Mouse (Mus musculus) liver, embryonic 11.5 days (tissue): ENCODE results near the gene Rtn4r. TPM values are rescaled to one million over a fixed set of nuclear protein-coding genes. Genes with fewer than 3 reads are reported as not detected.

Experiments
- ATAC-seq: fragments of 200-750 bp; cut with Nextera tagmentation; replicated peaks from 2 replicates; pipeline ENCODE4 v1.8.0; 2017; ENCODE audit warnings: moderate number of reproducible peaks, mild to moderate bottlenecking, moderate TSS enrichment, moderate library complexity; ENCODE audit not compliant: low FRiP score
- DNase-seq: peaks from one replicate; pipeline ENCODE4 v3.0.0-alpha.2; 2017; ENCODE audit warnings: low spot score
- H3K27ac ChIP-seq: fragments of 300-500 bp; sonication (generic); 2 replicates; pipeline ENCODE4 v1.5.1; 2014; ENCODE audit warnings: mild to moderate bottlenecking, low read depth, low read length, control low read depth
- H3K27me3 ChIP-seq: fragments of 300-500 bp; sonication (generic); replicated peaks from 2 replicates; pipeline ENCODE4 v1.6.1; 2014; ENCODE audit warnings: low read length, mixed read lengths; ENCODE audit not compliant: control insufficient read depth, insufficient read depth
- H3K36me3 ChIP-seq: fragments of 300-500 bp; sonication (generic); 2 replicates; pipeline ENCODE4 v1.6.1; 2014; ENCODE audit warnings: mild to moderate bottlenecking, low read length, moderate library complexity, mixed read lengths; ENCODE audit not compliant: control insufficient read depth, insufficient read depth
- H3K4me1 ChIP-seq: fragments of 300-500 bp; sonication (generic); replicated peaks from 2 replicates; pipeline ENCODE4 v1.6.1; 2014; ENCODE audit warnings: low read length, mixed read lengths; ENCODE audit not compliant: control insufficient read depth, insufficient read depth
- H3K4me2 ChIP-seq: fragments of 300-500 bp; sonication (generic); 2 replicates; pipeline ENCODE4 v1.6.1; 2014; ENCODE audit warnings: mild to moderate bottlenecking, control low read depth, moderate library complexity
- H3K4me3 ChIP-seq: fragments of 300-500 bp; sonication (generic); 2 replicates; pipeline ENCODE4 v1.5.1; 2014; ENCODE audit warnings: low read depth, low read length, control low read depth
- H3K9ac ChIP-seq: fragments of 300-500 bp; sonication (generic); 2 replicates; pipeline ENCODE4 v1.6.1; 2014; ENCODE audit warnings: low read depth, low read length, control low read depth
- H3K9me3 ChIP-seq: fragments of 300-500 bp; sonication (generic); 2 replicates; pipeline ENCODE4 v1.6.1; 2016; ENCODE audit warnings: low read length, inconsistent platforms, mixed read lengths; ENCODE audit not compliant: control insufficient read depth
- WGBS: fragments of 180-500 bp; shearing (Covaris S2); extraction: QIAGEN DNeasy Blood & Tissue Kit; methylation state at CpG from one replicate; pipeline ENCODE4 v1.1.7; 2014; 5-methylcytosine and 5-hydroxymethylcytosine counted together
- polyA plus RNA-seq: library from polyadenylated mRNA; unstranded; fragments of >200 nt; fragmentation: Nextera tagmentation; extraction: Ambion mirVana; gene quantifications from 2 replicates; pipeline ENCODE4 v1.2.1, GENCODE M21; 2014

Gene Rtn4r
- polyA plus RNA-seq, 1 experiment from 2014 or later: 0.96 TPM

DNA sequence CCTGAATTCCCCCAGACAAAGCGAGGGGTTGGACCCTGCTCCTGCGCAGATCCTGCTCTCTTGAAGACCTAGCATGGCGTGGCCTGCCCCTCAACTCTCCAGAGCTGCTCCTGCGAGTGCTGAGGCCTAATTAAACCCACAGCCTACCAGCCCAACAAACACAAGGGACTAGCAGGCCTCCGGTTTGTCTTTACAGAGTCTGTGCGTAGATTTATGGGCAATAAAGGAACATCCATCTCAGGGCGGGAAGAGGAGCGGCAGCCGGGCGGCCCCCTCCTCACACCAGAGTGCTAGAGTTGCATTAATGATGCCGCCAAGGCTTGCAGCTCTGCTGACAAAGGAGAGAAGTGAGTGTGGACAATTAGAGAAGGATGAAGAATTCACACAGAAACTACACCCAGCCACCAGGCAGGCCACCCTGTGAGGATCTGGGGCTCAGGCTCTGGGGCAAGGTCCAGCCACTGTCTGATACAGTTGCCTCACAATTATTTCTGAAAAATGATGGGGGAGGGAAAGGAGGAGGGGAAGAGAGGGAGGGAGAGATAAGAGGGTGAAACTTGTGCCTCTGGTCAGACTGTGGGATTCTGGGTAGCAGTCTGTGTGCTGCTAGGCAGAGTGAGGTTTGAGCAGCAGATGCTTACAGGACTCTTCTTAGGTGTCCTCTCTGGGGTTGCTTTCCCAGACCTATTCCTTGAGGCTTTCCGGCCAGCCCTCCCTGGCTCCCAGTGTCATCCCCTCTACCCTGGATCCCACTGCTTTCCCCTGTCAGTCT is 29.3 kb downstream of the Rtn4r start:
- 74% methylated on average over 12 of the region's 12 CpGs for WGBS
- Histone ChIP-seq H3K4me3 (no peak overlapping the region), H3K4me2 (no peak overlapping the region), H3K36me3 (no peaks in the 10 kb centered on the region), H3K9me3 (no peaks in the 10 kb centered on the region), H3K27ac (peak overlapping the region; percentile 4; the same call in 1 of the 2 replicates), H3K9ac (no peak overlapping the region; the same call in 1 of the 2 replicates), H3K27me3 (no peaks in the 10 kb centered on the region), H3K4me1 (peaks cover 37% of the 10 kb centered on the region)
- ATAC-seq (no peak), DNase-seq (no peak)

DNA sequence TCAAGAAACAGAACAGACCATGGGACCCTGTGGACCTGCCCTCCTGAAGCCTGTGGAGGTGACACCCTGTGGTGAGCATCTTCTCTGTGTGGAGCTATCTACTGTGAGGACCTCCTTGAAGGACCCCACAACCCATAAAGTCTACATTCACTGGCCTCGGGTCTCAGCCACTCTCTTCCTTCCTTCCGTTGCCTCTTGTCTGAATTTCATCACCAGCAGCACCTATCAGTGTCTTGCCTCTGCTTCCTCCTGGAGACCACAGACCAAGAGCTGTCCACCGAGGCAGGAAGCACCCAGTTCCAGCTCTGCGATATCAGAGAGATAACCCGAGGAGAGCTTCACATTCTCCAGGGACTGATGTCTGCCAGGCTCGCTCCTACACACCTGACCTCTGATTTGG is 31.8 kb downstream of the Rtn4r start:
- no peaks in the 10 kb centered on the region for H3K9me3 ChIP-seq
- WGBS: 38% methylated on average over 6 of the region's 6 CpGs
- no peak for DNase-seq
- H3K4me2 ChIP-seq: no peak overlapping the region
- no peak overlapping the region for H3K4me3 ChIP-seq
- peak; percentile 37; the same call in 1 of the 2 replicates for ATAC-seq
- H3K4me1 ChIP-seq: peaks cover 38% of the 10 kb centered on the region
- no peak overlapping the region for H3K9ac ChIP-seq
- no peaks in the 10 kb centered on the region for H3K27me3 ChIP-seq
- no peaks in the 10 kb centered on the region for H3K36me3 ChIP-seq
- no peak overlapping the region for H3K27ac ChIP-seq

DNA sequence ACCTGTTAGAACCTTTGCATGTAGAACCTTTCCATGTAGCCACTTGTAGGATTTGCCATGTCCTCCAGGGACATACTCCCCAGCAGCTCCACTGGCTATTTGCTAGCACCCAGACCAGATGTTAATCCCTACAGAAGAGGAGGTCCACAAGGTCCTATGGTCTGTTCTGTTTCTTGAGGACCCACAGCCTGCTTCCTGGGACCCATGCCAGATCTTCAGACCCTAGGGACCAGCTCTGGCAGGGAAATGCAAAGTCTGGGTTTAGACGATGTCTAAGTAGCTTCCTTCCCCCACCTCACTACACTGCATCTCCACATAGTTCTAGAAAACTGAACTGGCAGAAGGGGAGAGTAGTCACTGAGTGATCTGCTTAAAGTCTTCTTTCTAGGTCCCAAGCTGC is 32.3 kb downstream of the Rtn4r start:
- Histone ChIP-seq H3K9me3 (no peaks in the 10 kb centered on the region), H3K27me3 (no peaks in the 10 kb centered on the region), H3K9ac (no peak overlapping the region), H3K4me3 (no peak overlapping the region), H3K36me3 (no peaks in the 10 kb centered on the region), H3K4me1 (peaks cover 38% of the 10 kb centered on the region), H3K27ac (no peak overlapping the region), H3K4me2 (no peak overlapping the region)
- ATAC-seq (no peak), DNase-seq (no peak)
- WGBS: 37% methylated on average over 1 of the region's 1 CpGs

DNA sequence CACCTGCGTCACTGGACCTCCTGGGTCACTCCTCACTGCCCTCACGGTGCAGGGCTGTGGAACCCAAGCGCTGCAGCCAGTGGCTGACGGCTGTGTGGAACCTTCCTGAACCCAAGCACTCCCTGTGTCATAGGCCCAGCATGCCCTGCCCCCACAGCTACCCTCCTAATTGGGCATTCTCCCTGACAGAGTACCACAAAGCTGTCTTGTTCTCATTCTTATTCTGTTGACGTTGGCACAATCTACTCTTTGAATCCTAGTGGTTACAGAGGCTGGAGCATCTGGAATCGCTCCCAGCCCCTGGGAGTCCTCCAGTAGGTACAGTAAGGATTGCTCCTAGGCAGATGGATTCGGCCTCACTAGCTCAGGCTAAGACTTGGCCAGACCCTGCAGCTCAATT is 33.1 kb downstream of the Rtn4r start:
- Histone ChIP-seq H3K4me1 (peaks cover 35% of the 10 kb centered on the region), H3K4me2 (no peak overlapping the region), H3K9me3 (no peaks in the 10 kb centered on the region), H3K36me3 (no peaks in the 10 kb centered on the region), H3K27ac (no peak overlapping the region), H3K4me3 (no peak overlapping the region), H3K9ac (no peak overlapping the region), H3K27me3 (no peaks in the 10 kb centered on the region)
- no peak for ATAC-seq
- 63% methylated on average over 7 of the region's 7 CpGs for WGBS
- no peak for DNase-seq

DNA sequence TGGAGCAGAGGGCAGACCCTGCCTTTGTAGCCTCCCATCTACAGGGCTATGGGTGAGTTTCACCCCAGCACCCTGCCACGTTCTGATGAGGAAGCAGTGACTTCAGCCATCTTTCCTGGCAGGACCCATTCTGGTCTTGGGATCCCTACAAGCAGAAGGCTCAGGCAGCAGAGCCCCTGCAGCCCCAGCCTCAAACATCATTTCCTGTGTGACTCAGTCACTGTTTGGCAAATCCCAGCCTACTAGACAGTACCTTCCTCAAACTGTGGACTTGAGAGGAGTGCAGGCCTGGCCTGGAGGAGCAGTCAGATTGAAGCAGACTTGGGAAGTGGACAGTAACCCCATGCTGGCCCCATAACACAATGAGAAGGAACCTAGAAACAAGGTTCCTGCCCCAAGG is 33.7 kb downstream of the Rtn4r start:
- no peak overlapping the region for H3K4me2 ChIP-seq
- ATAC-seq (no peak), DNase-seq (no peak)
- no peaks in the 10 kb centered on the region for H3K36me3 ChIP-seq
- peaks cover 34% of the 10 kb centered on the region for H3K4me1 ChIP-seq
- WGBS: 36% methylated on average over 1 of the region's 1 CpGs
- no peaks in the 10 kb centered on the region for H3K27me3 ChIP-seq
- H3K4me3 ChIP-seq: no peak overlapping the region
- H3K9me3 ChIP-seq: no peaks in the 10 kb centered on the region
- no peak overlapping the region for H3K9ac ChIP-seq
- H3K27ac ChIP-seq: no peak overlapping the region

DNA sequence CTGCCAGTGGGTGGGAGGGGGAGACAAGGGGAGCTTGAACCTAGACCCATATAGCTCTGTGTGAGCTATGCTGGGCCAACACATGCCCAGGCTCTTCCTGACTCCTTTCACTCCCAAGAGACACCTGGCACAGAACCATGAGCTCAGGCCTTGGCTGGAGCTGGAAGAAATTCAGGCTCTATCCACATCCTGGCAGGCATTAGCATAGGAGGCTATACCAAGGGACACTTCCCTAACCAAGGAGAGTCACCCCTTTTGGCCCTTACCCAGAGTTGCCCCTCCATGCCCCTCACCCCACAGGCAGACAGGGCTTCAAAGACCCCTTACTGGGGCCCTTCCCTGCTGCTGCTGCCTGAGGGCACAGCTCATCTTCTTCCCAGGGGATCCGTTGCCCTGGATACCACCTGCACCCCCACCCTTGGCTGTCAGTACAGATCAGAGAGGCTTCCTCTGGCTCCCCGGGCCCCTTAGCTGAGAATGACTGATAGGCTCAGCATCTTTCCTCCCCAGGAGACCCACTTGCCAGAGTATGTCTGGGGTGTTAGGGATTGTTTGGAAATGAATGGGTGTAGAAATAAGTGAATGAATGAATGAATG is 37.3 kb downstream of the Rtn4r start:
- no peak overlapping the region for H3K4me2 ChIP-seq
- no peaks in the 10 kb centered on the region for H3K36me3 ChIP-seq
- H3K4me1 ChIP-seq: peaks cover 13% of the 10 kb centered on the region
- no peak for ATAC-seq
- H3K27ac ChIP-seq: no peak overlapping the region
- H3K4me3 ChIP-seq: no peak overlapping the region
- no peaks in the 10 kb centered on the region for H3K9me3 ChIP-seq
- WGBS: 22% methylated on average over 2 of the region's 2 CpGs
- no peak for DNase-seq
- H3K9ac ChIP-seq: no peak overlapping the region
- no peaks in the 10 kb centered on the region for H3K27me3 ChIP-seq

DNA sequence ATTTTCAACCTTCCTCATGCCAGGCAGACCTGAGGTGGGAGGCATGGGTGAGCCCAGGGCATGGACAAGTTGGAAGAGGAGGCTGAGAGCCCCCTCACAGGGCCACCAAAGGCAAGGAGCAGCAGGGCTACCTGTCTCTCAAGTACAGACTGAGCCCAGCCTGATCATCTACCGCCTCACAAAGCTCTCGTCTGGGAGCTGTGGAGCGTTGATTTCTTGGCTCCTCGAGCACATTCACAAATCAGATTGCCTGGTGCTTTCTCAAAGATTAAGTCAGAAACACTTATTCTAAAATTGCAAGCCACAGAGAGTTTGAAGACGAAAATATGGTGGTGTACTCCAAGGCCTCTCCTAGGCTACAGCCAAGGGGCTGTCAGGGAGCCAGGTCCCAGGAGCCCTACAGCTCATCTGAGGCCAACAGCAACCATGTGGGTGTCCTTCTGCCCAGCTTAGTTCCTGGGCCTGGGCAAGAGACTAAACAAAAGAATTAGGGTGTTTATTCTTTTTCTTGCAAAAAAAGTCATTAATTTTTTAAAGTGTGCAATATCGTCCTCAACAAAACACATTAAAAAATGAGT is 39.3 kb downstream of the Rtn4r start:
- H3K9ac ChIP-seq: no peak overlapping the region
- no peaks in the 10 kb centered on the region for H3K9me3 ChIP-seq
- H3K4me3 ChIP-seq: no peak overlapping the region
- H3K27ac ChIP-seq: no peak overlapping the region
- H3K4me2 ChIP-seq: no peak overlapping the region
- 72% methylated on average over 6 of the region's 6 CpGs for WGBS
- H3K27me3 ChIP-seq: no peaks in the 10 kb centered on the region
- peaks cover 4% of the 10 kb centered on the region for H3K4me1 ChIP-seq
- DNase-seq: no peak
- no peaks in the 10 kb centered on the region for H3K36me3 ChIP-seq
- ATAC-seq: no peak

DNA sequence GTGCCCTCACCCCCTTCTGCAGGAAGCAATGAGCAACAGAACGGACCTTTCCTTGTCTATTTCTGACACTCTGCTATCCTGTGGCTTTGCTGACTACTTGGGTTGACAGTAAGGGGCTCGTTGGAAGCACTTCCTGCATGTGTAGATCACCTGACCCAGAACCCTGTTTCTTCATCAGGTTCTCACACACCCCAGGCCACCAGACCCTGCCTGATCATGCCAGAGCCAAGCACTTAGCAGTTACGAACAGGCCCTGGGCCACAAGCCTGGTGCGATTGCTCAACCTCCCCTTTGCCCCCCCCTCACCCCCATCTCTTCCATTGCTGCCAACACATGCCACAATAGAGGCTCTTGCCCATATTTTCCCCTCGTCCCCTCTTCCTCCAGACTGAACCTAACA is 41.7 kb downstream of the Rtn4r start:
- H3K4me1 ChIP-seq: no peaks in the 10 kb centered on the region; the same call in 1 of the 2 replicates
- ATAC-seq (no peak), DNase-seq (no peak)
- no peak overlapping the region for H3K4me2 ChIP-seq
- H3K36me3 ChIP-seq: no peaks in the 10 kb centered on the region
- H3K27me3 ChIP-seq: no peaks in the 10 kb centered on the region
- H3K4me3 ChIP-seq: no peak overlapping the region
- H3K9ac ChIP-seq: no peak overlapping the region
- WGBS: 55% methylated on average over 5 of the region's 5 CpGs
- no peaks in the 10 kb centered on the region for H3K9me3 ChIP-seq
- no peak overlapping the region for H3K27ac ChIP-seq
